Mouse (Mus musculus): ENCODE results near the gene Lrrc39.

- TF ChIP-seq CTCF (IDR thresholded peaks at IDR 0.05; ENCODE audit: low read depth, low read length): no peak
- no peak for TF ChIP-seq POLR2AphosphoS5 (IDR thresholded peaks at IDR 0.05; ENCODE audit: insufficient replicate concordance, low read depth, low read length)
- no peak for TF ChIP-seq TAL1 (conservative IDR thresholded peaks at IDR 0.05; ENCODE audit: low read depth, low read length)
Measured at GRCm38 (mm10) chr3:116536428-116537199, 26.2 kb upstream of the Lrrc39 start.
